Mouse (Mus musculus): ENCODE measurements at regions not wholly inside any gene's neighbourhood (a gene's known extent, or its start where the extent isn't known, plus 50 kb on each side); places are given as distances from the start of the nearest gene placed in this dataset.

DNA sequence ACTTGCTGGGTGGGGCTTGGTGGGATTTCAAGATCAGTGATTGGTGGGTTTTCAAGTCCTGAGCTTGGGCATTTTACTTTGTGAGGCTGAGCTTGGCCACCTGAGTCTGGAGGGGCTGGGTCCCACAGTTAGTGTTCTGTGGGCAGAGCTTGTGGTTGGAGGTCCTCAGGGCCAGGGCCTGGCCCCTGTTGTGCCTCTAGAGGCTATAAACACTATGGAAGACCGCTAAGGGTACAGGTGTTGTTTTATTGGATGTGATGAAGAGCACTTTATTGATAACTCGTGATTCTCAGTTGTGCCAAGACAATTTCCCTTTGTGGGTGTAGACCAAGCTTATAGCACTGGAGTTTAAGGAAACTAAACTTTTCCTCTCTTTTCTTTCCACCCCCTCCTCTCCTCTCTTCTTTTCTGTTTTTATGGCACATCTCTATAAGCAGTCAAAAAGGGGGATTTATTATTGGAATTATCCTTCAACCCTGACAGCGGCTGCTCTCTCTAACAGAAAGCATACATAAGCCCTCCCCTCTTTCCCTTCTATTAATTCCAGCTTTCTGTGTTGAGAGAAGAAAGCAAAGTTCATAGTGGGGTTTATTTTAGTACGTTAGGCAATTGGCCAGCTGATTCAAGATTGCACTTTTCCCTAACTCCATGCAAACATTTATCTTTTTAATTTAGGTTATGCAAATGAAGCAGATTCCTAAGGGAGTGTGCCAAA lies 332.0 kb upstream of the Rnaseh2b start:
- TF ChIP-seq GATA2 (IDR thresholded peaks at IDR 0.05; ENCODE audit: borderline replicate concordance, low read depth, low read length): no peak
- no peak for TF ChIP-seq TAL1 (conservative IDR thresholded peaks at IDR 0.05; ENCODE audit: low read depth, low read length)
- TF ChIP-seq GATA1 (IDR thresholded peaks at IDR 0.05; ENCODE audit: borderline replicate concordance, low read length): no peak

Data from G1E (cell line).